Mouse (Mus musculus) midbrain, postnatal 0 days (tissue): Measurements from ENCODE around the gene Lrrc15. TPM values are rescaled to one million over a fixed set of nuclear protein-coding genes. Genes with fewer than 3 reads are reported as not detected.

Source experiments
- ATAC-seq: fragments of 200-750 bp; cut with Nextera tagmentation; 2 replicates; pipeline ENCODE4 v1.8.0; 2017; ENCODE audit warnings: moderate number of reproducible peaks, mild to moderate bottlenecking, moderate TSS enrichment, moderate library complexity; ENCODE audit not compliant: low FRiP score
- DNase-seq: peaks from one replicate; pipeline ENCODE4 v3.0.0-alpha.2; 2015; ENCODE audit warnings: low spot score
- H3K27ac ChIP-seq: fragments of 300-500 bp; sonication (generic); 2 replicates; pipeline ENCODE4 v1.5.1; 2014; ENCODE audit warnings: low read depth, mild to moderate bottlenecking, low read length, mixed read lengths
- H3K27me3 ChIP-seq: fragments of 300-500 bp; sonication (generic); 2 replicates; pipeline ENCODE4 v1.6.1; 2014; ENCODE audit warnings: low read length, control low read depth, mixed read lengths; ENCODE audit not compliant: insufficient read depth
- H3K36me3 ChIP-seq: fragments of 300-500 bp; sonication (generic); 2 replicates; pipeline ENCODE4 v1.6.1; 2014; ENCODE audit warnings: low read length, control low read depth, mixed read lengths; ENCODE audit not compliant: insufficient read depth
- H3K4me1 ChIP-seq: fragments of 300-500 bp; sonication (generic); 2 replicates; pipeline ENCODE4 v1.6.1; 2014; ENCODE audit warnings: mild to moderate bottlenecking, control low read depth, antibody characterized with exemption, low read length, mixed read lengths; ENCODE audit not compliant: insufficient read depth
- H3K4me2 ChIP-seq: fragments of 300-500 bp; sonication (generic); 2 replicates; pipeline ENCODE4 v1.6.1; 2014; ENCODE audit warnings: low read depth, mild to moderate bottlenecking, low read length, mixed read lengths; ENCODE audit not compliant: poor library complexity, severe bottlenecking
- H3K4me3 ChIP-seq: fragments of 300-500 bp; sonication (generic); 2 replicates; pipeline ENCODE4 v1.5.1; 2014; ENCODE audit warnings: low read depth, mild to moderate bottlenecking, low read length, moderate library complexity
- H3K9ac ChIP-seq: fragments of 300-500 bp; sonication (generic); replicated peaks from 2 replicates; pipeline ENCODE4 v1.6.1; 2014; ENCODE audit warnings: mild to moderate bottlenecking, low read length, moderate library complexity, mixed read lengths; ENCODE audit not compliant: poor library complexity, severe bottlenecking
- H3K9me3 ChIP-seq: fragments of 300-500 bp; sonication (generic); 2 replicates; pipeline ENCODE4 v1.6.1; 2016; ENCODE audit warnings: low read length, control low read depth
- CTCF ChIP-seq: IDR thresholded peaks from 2 replicates; pipeline ENCODE4 v1.5.1; 2016; ENCODE audit warnings: antibody characterized with exemption, mild to moderate bottlenecking
- WGBS: fragments of 180-500 bp; shearing (Covaris S2); extraction: QIAGEN DNeasy Blood & Tissue Kit; methylation state at CpG from one replicate; pipeline ENCODE4 v1.1.7; 2014; 5-methylcytosine and 5-hydroxymethylcytosine counted together
- polyA plus RNA-seq: library from polyadenylated mRNA; unstranded; fragments of >200 nt; fragmentation: Nextera tagmentation; extraction: Ambion mirVana; gene quantifications from 2 replicates; pipeline ENCODE4 v1.2.1, GENCODE M21; 2015
- total RNA-seq: library from RNA; depleted of rRNA; stranded (reverse); fragments of >200 nt; gene quantifications from 2 replicates; pipeline ENCODE4 v1.2.3, GENCODE M21; 2014

The Lrrc15 gene
- total and polyA plus RNA-seq, 2 experiments from 2014 or later, result 0.11 to 0.60 TPM

DNA sequence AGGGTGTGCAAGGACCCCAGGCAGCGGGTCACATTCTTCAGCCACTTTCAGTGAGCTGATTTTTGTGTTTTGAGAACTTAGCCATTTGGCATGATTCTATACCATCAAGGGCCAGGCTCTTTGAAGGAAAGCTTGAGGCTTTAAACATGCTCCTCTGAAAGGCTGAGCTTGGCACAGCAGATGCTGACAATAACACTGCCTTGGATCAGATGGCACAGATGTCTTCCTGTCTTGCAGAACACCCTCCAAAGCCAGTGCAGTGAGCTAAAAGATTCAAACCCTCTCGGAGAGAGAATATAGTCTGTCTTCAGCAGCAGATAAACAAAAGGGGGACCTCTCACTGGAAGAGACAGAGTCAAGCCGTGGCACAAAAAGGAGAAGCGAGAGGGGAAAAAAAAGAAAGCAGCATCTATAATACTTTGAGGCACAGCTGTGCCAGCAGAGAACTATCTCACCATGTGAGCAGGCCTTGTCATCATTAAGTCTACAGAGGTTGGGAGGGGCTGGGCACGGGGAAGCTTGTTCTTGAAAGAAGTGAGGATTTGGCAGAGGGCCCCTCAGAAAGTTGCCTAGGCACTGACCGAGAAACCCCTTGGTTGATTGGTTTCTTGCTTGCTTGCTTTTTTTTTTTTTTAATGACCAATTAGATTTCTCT lies 11.0 kb downstream of the Lrrc15 start:
- Histone ChIP-seq H3K9me3 (no peaks in the 10 kb centered on the region), H3K27ac (no peak overlapping the region), H3K4me3 (no peak overlapping the region), H3K9ac (no peak overlapping the region), H3K27me3 (no peaks in the 10 kb centered on the region), H3K4me2 (no peak overlapping the region), H3K4me1 (no peaks in the 10 kb centered on the region), H3K36me3 (no peaks in the 10 kb centered on the region)
- peak; percentile 34 for DNase-seq
- ATAC-seq, result no peak
- TF ChIP-seq CTCF, result no peak
- WGBS, result 52% methylated on average over 6 of the region's 6 CpGs

DNA sequence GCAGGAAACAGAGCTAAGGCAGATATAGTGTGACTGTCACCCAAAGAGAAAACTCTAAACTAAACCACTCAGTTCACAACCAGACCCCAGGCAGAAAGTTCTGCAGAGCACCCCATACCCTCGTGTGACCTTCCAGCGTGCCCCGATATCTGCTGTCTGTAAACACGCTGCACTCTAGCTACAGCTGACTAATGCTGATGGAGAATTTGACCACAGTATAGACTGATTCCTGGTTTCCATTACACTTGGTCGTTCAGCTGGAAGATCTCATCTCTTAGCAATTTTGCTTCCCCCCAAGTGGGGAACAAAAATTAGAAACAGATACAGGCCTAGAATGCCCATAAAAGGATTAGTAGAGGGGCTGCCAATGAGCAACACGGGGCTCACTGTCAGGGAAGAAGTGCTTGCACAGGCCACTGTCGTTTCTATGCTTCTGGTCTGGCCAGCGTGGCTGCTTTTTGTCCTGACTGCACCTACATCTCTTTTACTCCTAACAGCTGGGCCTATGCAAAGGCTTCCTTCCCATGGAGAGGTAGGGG lies 11.8 kb downstream of the Lrrc15 start:
- H3K9me3 ChIP-seq, result no peaks in the 10 kb centered on the region
- TF ChIP-seq CTCF, result no peak
- H3K4me2 ChIP-seq, result no peak overlapping the region
- H3K4me1 ChIP-seq, result no peaks in the 10 kb centered on the region
- H3K36me3 ChIP-seq, result no peaks in the 10 kb centered on the region
- H3K9ac ChIP-seq, result no peak overlapping the region
- no peak overlapping the region for H3K4me3 ChIP-seq
- H3K27ac ChIP-seq, result no peak overlapping the region
- no peaks in the 10 kb centered on the region for H3K27me3 ChIP-seq
- DNase-seq (no peak), ATAC-seq (no peak)
- WGBS, result 62% methylated on average over 8 of the region's 8 CpGs

DNA sequence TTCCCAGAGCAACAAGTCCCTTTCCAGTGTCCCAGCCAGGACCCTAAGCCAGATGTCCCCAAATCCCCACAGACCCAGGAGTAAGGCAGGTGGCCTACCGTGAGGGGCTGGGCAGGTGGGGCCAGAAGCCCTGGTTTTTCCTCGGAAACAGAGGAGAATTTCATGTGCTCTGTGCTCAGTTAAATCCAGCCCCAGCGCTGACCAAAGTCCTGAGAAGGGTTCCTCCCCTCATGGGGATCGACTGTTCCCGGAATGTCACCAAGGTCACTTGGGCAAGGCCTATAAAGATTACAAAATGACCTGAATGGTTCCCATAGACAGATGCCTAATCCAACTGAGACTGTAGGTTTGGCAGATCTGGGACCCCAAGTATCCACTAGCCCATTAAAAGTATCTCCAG lies 15.7 kb downstream of the Lrrc15 start, which contains the start of gene Cpn2:
Cpn2 (minus strand) TSS at position 141 of the 400 bp plus-strand sequence.
- 76% methylated on average over 5 of the region's 5 CpGs for WGBS
- no peak for ATAC-seq
- H3K27me3 ChIP-seq, result no peaks in the 10 kb centered on the region
- no peak within 1 kb of the TSS for H3K4me2 ChIP-seq
- no peak for TF ChIP-seq CTCF
- H3K27ac ChIP-seq, result no peak within 1 kb of the TSS
- H3K36me3 ChIP-seq, result no peaks in the 10 kb centered on the region
- no peaks in the 10 kb centered on the region for H3K4me1 ChIP-seq
- H3K9ac ChIP-seq, result no peak within 1 kb of the TSS
- H3K4me3 ChIP-seq, result no peak within 1 kb of the TSS
- DNase-seq, result no peak
- H3K9me3 ChIP-seq, result no peaks in the 10 kb centered on the region

DNA sequence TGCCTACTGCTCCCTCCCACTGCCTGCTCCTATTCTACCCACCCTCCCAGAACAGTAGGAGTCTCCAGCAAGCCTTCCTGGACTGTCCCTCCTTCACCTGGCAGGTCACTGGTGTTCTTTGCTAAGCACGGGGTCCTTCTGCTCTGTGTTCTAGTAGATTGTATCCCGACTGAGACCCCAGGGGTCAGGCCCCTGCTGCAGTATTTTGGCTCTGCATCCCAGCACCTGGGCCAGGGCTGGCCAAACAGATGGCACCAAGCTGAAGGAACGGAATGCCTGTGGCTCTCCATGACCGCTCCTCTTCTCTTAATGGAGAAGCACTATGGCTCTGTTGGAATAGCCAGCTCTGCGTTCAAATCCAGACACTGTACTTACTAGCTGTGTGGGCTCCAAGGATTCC lies 16.5 kb downstream of the Lrrc15 start:
- Histone ChIP-seq H3K4me3 (no peak overlapping the region), H3K4me1 (no peaks in the 10 kb centered on the region), H3K27me3 (no peaks in the 10 kb centered on the region), H3K27ac (no peak overlapping the region), H3K4me2 (no peak overlapping the region), H3K9me3 (no peaks in the 10 kb centered on the region), H3K9ac (no peak overlapping the region), H3K36me3 (no peaks in the 10 kb centered on the region)
- no peak for TF ChIP-seq CTCF
- 83% methylated on average over 5 of the region's 5 CpGs for WGBS
- DNase-seq (no peak), ATAC-seq (no peak)

DNA sequence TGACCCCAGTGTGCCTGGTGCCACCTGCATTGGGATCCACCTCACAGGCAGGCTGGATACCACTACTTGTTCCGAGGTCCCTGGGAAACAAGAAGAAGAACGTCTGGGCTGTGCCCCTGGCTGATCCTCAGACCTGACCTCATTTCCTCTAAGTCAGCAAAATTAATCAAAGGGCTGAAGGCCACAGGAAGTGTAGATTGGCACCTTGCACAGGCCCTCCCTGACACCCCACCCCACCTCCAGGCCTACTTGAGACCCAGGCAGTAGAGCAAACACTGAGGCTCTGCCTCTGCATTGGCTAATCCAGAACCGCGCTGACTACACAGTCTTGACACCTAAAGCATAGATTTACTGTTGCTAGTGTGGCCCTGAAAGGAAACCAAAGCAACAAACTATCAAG lies 17.4 kb downstream of the Lrrc15 start:
- 87% methylated on average over 4 of the region's 4 CpGs for WGBS
- no peak for DNase-seq

DNA sequence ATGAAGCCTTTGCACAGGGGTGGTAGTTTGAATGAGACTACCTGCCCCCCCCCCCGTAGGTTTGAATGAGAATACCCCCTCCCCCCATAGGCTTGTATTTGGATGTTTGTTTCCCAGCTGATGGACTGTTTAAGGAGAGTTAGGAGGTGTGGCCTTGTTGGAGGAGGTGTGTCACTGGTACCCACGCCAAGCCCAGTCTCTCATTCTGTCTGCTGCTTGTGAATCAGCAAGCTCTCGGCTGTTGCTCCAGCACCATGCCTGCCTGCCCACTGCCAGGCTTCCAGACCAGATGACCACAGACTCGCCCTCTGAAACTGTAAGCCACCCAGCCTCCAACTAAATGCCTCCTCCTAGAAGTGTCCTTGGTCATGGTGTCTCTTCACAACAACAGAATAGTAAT lies 19.9 kb downstream of the Lrrc15 start:
- H3K27me3 ChIP-seq, result no peaks in the 10 kb centered on the region
- ATAC-seq, result no peak
- no peak overlapping the region for H3K9ac ChIP-seq
- no peaks in the 10 kb centered on the region for H3K9me3 ChIP-seq
- H3K27ac ChIP-seq, result no peak overlapping the region
- H3K4me2 ChIP-seq, result no peak overlapping the region
- no peak for TF ChIP-seq CTCF
- no peaks in the 10 kb centered on the region for H3K4me1 ChIP-seq
- H3K36me3 ChIP-seq, result no peaks in the 10 kb centered on the region
- H3K4me3 ChIP-seq, result no peak overlapping the region
- 61% methylated on average over 4 of the region's 4 CpGs for WGBS
- DNase-seq, result no peak

More for the DNA sequence above, 17.4 kb downstream of the Lrrc15 start:
- H3K27me3 ChIP-seq, result no peaks in the 10 kb centered on the region
- no peaks in the 10 kb centered on the region for H3K36me3 ChIP-seq
- no peak overlapping the region for H3K27ac ChIP-seq
- H3K9ac ChIP-seq, result no peak overlapping the region
- ATAC-seq, result no peak
- H3K4me1 ChIP-seq, result no peaks in the 10 kb centered on the region
- no peaks in the 10 kb centered on the region for H3K9me3 ChIP-seq
- TF ChIP-seq CTCF, result no peak
- no peak overlapping the region for H3K4me3 ChIP-seq
- H3K4me2 ChIP-seq, result no peak overlapping the region
